Mouse (Mus musculus) lung, postnatal 14 days (tissue): ENCODE data around the gene Itm2b.

Source experiments
- DNase-seq: peaks from one replicate; pipeline ENCODE4 v3.0.0; 2021

Gene Itm2b

GRCm38 (mm10) chr14:73394263-73395006, 9.3 kb upstream of the Itm2b start:
- DNase-seq, result no peak

GRCm38 (mm10) chr14:73391457-73391856, 6.4 kb upstream of the Itm2b start:
- no peak for DNase-seq

- DNase-seq, result no peak
These were observed 5.1 kb upstream of the Itm2b start for GRCm38 (mm10) chr14:73390196-73390595.

- peak; percentile 50 for DNase-seq
These were observed 4.0 kb upstream of the Itm2b start for GRCm38 (mm10) chr14:73389059-73389458.

GRCm38 (mm10) chr14:73388546-73388945, 3.5 kb upstream of the Itm2b start:
- DNase-seq, result peak; percentile 39

- no peak for DNase-seq
These were observed 1.4 kb upstream of the Itm2b start for GRCm38 (mm10) chr14:73386493-73386892.

- no peak for DNase-seq
These were observed 758 bp upstream of the Itm2b start for GRCm38 (mm10) chr14:73385720-73386374.

- DNase-seq, result peak; percentile 42
These were observed 560 bp downstream of the Itm2b start for GRCm38 (mm10) chr14:73384546-73384912.

- DNase-seq, result no peak
These were observed 1.3 kb downstream of the Itm2b start for GRCm38 (mm10) chr14:73383746-73384145.

GRCm38 (mm10) chr14:73382699-73383098, 2.4 kb downstream of the Itm2b start:
- DNase-seq, result peak; percentile 69

GRCm38 (mm10) chr14:73381559-73381958, 3.5 kb downstream of the Itm2b start:
- DNase-seq, result no peak

GRCm38 (mm10) chr14:73377804-73378203, 7.3 kb downstream of the Itm2b start:
- no peak for DNase-seq

GRCm38 (mm10) chr14:73376920-73377319, 8.2 kb downstream of the Itm2b start:
- DNase-seq, result peak; percentile 35

- no peak for DNase-seq
These were observed 9.2 kb downstream of the Itm2b start for GRCm38 (mm10) chr14:73375903-73376302.

GRCm38 (mm10) chr14:73375445-73375844, 9.6 kb downstream of the Itm2b start:
- no peak for DNase-seq

GRCm38 (mm10) chr14:73374315-73374890, 10.7 kb downstream of the Itm2b start:
- DNase-seq, result no peak

GRCm38 (mm10) chr14:73373606-73374005, 11.5 kb downstream of the Itm2b start:
- DNase-seq, result no peak

- no peak for DNase-seq
These were observed 12.1 kb downstream of the Itm2b start for GRCm38 (mm10) chr14:73372990-73373389.

GRCm38 (mm10) chr14:73371577-73371976, 13.5 kb downstream of the Itm2b start:
- DNase-seq, result no peak

- DNase-seq, result no peak
These were observed 14.3 kb downstream of the Itm2b start for GRCm38 (mm10) chr14:73370695-73371372.

- no peak for DNase-seq
These were observed 14.9 kb downstream of the Itm2b start for GRCm38 (mm10) chr14:73370078-73370670.

GRCm38 (mm10) chr14:73369634-73370033, 15.5 kb downstream of the Itm2b start:
- DNase-seq, result no peak

GRCm38 (mm10) chr14:73368966-73369365, 16.1 kb downstream of the Itm2b start:
- DNase-seq, result no peak
